Comparison of ENCODE assay signal across 7 mouse cellular contexts in genomic region chr19:6663391-6663790, GRCm38 (mm10).
A peak's percentile ranks its signal among the peaks of the same experiment; 100 is the strongest.
DNase-seq lines count a peak whose midpoint lies in the region; ATAC-seq and TF ChIP-seq lines count a peak whose summit lies in the region.

No protein-coding gene starts in this region.

- H3K4me3 ChIP-seq in intestine, embryonic 14.5 days (ENCODE audit: low read depth, low read length): no peak overlapping the region
- H3K4me3 ChIP-seq in midbrain, embryonic 13.5 days (replicated peaks): no peak overlapping the region
- 0 out of 2 replicates have a peak overlapping the region, but pooled peaks have one; percentile 2 for H3K4me3 ChIP-seq in small intestine, adult 2 months (ENCODE audit: low read depth, low read length)

- peak; percentile 96; the same call in 1 of the 2 replicates for TF ChIP-seq CTCF in small intestine, adult 2 months (IDR thresholded peaks at IDR 0.05; ENCODE audit: extremely low read depth, insufficient read length, insufficient replicate concordance, low read depth, low read length)

- H3K27ac ChIP-seq in intestine, embryonic 14.5 days (ENCODE audit: low read depth): no peak overlapping the region
- H3K27ac ChIP-seq in midbrain, embryonic 13.5 days: no peak overlapping the region
- H3K27ac ChIP-seq in small intestine, adult 2 months (ENCODE audit: insufficient read depth, low read depth, low read length): peak overlapping the region; percentile 86; the same call in 1 of the 2 replicates

- no peak overlapping the region for H3K9ac ChIP-seq in intestine, embryonic 14.5 days (ENCODE audit: low read length)
- H3K9ac ChIP-seq in midbrain, embryonic 13.5 days (replicated peaks): no peak overlapping the region

- H3K4me2 ChIP-seq in intestine, embryonic 14.5 days (ENCODE audit: low read length): no peak overlapping the region
- 0 out of 2 replicates have a peak overlapping the region, but pooled peaks have one; percentile 13 for H3K4me2 ChIP-seq in midbrain, embryonic 13.5 days (replicated peaks)

- no peaks in the 10 kb centered on the region for H3K4me1 ChIP-seq in intestine, embryonic 14.5 days (replicated peaks; ENCODE audit: control insufficient read depth, insufficient read depth, low read length)
- peaks cover 15% of the 10 kb centered on the region for H3K4me1 ChIP-seq in midbrain, embryonic 13.5 days (replicated peaks)
- peaks cover 16% of the 10 kb centered on the region; the same call in 1 of the 2 replicates for H3K4me1 ChIP-seq in small intestine, adult 2 months (ENCODE audit: control insufficient read depth, insufficient read depth, insufficient read length, low read length)

- peak; percentile 71; the same call in 1 of the 2 replicates for ATAC-seq in intestine, embryonic 14.5 days (replicated peaks; ENCODE audit: low FRiP score, low TSS enrichment, low read depth)
- ATAC-seq in midbrain, embryonic 13.5 days: peak; percentile 90

- H3K9me3 ChIP-seq in intestine, embryonic 14.5 days (ENCODE audit: control insufficient read depth, low read length): no peaks in the 10 kb centered on the region
- H3K9me3 ChIP-seq in midbrain, embryonic 13.5 days: no peaks in the 10 kb centered on the region

- H3K27me3 ChIP-seq in intestine, embryonic 14.5 days (replicated peaks; ENCODE audit: control insufficient read depth, insufficient read depth, low read length): no peaks in the 10 kb centered on the region
- peaks cover 14% of the 10 kb centered on the region; the same call in 1 of the 2 replicates for H3K27me3 ChIP-seq in midbrain, embryonic 13.5 days
- no peaks in the 10 kb centered on the region; the same call in 1 of the 2 replicates for H3K27me3 ChIP-seq in small intestine, adult 2 months (ENCODE audit: control insufficient read depth, insufficient read depth, low read length)

- TF ChIP-seq POLR2A in small intestine, adult 2 months (IDR thresholded peaks at IDR 0.05; ENCODE audit: low read depth, low read length): no peak

- no peaks in the 10 kb centered on the region for H3K36me3 ChIP-seq in intestine, embryonic 14.5 days (ENCODE audit: control insufficient read depth, insufficient read depth, low read length)
- H3K36me3 ChIP-seq in midbrain, embryonic 13.5 days: no peaks in the 10 kb centered on the region
- H3K36me3 ChIP-seq in small intestine, adult 2 months (ENCODE audit: control insufficient read depth, insufficient read depth, low read length): no peaks in the 10 kb centered on the region

- WGBS in intestine, embryonic 14.5 days: 3% methylated on average over 10 of the region's 10 CpGs
- WGBS in midbrain, embryonic 13.5 days: under 1% methylated on average over 10 of the region's 10 CpGs
- WGBS in small intestine, adult 2 months: 4% methylated on average over 10 of the region's 10 CpGs

- peak; percentile 82 for DNase-seq in adipocyte (ENCODE audit: low spot score)
- DNase-seq in cerebellum, postnatal 36 days: peak; percentile 92 to 95
- peak; percentile 89 to 90 for DNase-seq in frontal cortex, postnatal 36 days (ENCODE audit: low spot score in 2 of 2)
- peak; percentile 89 for DNase-seq in intestine, embryonic 14.5 days (ENCODE audit: low spot score)
- peak; percentile 40 to 91 for DNase-seq in left cerebral cortex, adult 9 months (ENCODE audit: low spot score in 2 of 2)
